Mouse (Mus musculus) cerebellum, adult 2 months (tissue): ENCODE results near the gene Lrriq3.

ENCODE experiments used
- CTCF ChIP-seq: fragments of 200-500 bp; IDR thresholded peaks from 2 replicates; pipeline ENCODE4 v1.5.1; 2011; ENCODE audit warnings: low read depth, mild to moderate bottlenecking, control low read depth, low read length, moderate library complexity, borderline replicate concordance; ENCODE audit not compliant: insufficient read depth
- POLR2A ChIP-seq: fragments of 200-500 bp; IDR thresholded peaks from 2 replicates; pipeline ENCODE4 v1.6.1; 2011; ENCODE audit warnings: low read length, control low read depth, borderline replicate concordance; ENCODE audit not compliant: insufficient read depth

DNA sequence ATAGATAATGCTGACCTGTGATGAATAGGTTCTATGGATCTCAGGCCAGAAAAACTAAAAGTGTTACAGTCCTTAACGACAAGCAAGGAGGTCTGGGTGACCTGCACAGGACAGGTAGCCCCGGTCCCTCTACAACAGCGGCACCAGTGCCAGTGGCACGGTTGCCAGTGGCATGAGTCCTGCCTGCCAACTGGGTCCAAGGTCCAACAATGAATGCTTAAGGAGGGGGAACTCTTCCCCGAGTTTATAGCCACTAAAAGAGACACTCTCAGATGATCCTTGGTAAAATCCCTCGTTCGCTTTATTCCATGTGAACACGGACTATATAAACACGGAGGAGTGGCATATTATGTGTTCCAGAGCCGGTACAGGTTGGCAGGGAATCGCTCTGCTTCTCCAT lies 47.8 kb downstream of the Lrriq3 start:
- TF ChIP-seq CTCF = no peak
- TF ChIP-seq POLR2A = no peak
